Mouse (Mus musculus) spleen, adult 2 months (tissue): ENCODE data around the gene Fuca1.

ENCODE experiments used
- CTCF ChIP-seq: fragments of 200-500 bp; IDR thresholded peaks from 2 replicates; pipeline ENCODE4 v1.5.1; 2011; ENCODE audit warnings: mild to moderate bottlenecking, inconsistent platforms; ENCODE audit not compliant: insufficient read depth, insufficient read length, insufficient replicate concordance; ENCODE audit errors: extremely low read depth
- POLR2A ChIP-seq: fragments of 200-500 bp; IDR thresholded peaks from 2 replicates; pipeline ENCODE4 v1.6.1; 2011; ENCODE audit warnings: low read depth, low read length, inconsistent platforms

- TF ChIP-seq CTCF (no peak), POLR2A (no peak)
Observed at GRCm38 (mm10) chr4:135884531-135884930, 36.0 kb upstream of the Fuca1 start.
